ENCODE assay signal across 10 mouse cellular contexts in the genomic region with DNA sequence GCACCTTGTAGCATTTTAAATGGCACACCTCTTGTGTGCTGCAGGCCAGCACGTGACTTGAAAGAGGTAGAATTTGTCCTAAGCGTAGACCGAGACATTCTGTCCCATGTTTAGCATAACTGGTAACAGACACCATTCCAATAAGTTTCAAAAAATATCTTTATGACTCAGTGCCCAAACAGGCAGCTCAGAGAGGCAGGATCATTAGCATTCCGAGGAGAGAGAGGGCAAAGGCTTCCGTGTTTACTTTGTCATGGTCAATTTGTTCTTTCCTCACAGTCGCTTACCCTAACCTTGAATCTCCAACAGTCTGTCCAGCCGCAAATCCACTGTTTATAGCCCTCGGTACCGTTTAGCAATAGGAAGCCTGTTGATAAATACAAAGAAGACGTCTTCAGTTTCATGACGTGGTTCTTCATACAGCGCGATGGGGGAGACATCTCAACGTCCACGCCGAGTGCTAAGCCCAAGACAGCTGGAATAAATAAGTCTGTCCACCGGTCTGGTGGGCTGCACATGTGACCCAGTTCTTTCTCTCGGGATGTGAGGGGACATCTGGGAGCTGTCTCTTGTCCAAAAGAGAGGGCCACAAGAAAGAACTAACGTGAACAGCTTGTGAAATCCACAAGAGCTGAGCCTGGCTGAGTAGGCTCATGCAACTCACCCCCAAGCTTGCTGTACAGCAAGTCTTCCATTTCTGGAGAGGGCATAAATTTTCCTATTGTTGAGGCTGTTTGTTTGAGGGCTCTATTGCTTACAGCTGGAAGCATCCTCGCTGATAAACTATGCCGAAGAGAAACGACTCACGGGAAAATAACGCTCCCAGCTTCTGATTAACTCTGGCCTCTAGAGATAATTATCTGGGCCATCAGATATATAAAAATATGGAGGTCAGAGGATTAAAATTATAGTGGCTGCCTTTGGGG. TPM values are rescaled to one million over a fixed set of nuclear protein-coding genes. Genes with fewer than 3 reads are reported as not detected.
DNase-seq lines count a peak whose midpoint lies in the region; ATAC-seq and TF ChIP-seq lines count a peak whose summit lies in the region.
"Had no signal": no experiment of that assay in that cellular context is flagged by ENCODE, and none has a peak within 500 bp of the region (broad histone marks: within the 10 kb centered on the region; RNA-seq: fewer than 3 reads in every experiment).

No protein-coding gene starts in this region.

- no peak overlapping the region for H3K9ac ChIP-seq in forebrain, embryonic 14.5 days (ENCODE audit: low read length)
- H3K9ac ChIP-seq in forebrain, embryonic 11.5 days (ENCODE audit: low read length): no peak overlapping the region
- H3K9ac ChIP-seq: forebrain, embryonic 15.5 days; midbrain, embryonic 13.5 days had no signal

- H3K4me2 ChIP-seq in forebrain, embryonic 14.5 days (ENCODE audit: low read length): no peak overlapping the region
- H3K4me2 ChIP-seq in forebrain, embryonic 11.5 days (ENCODE audit: low read depth, low read length, severe bottlenecking): no peak overlapping the region
- peak overlapping the region; percentile 83 for H3K4me2 ChIP-seq in myocyte (ENCODE audit: low read depth)
- H3K4me2 ChIP-seq: forebrain, embryonic 15.5 days; midbrain, embryonic 13.5 days had no signal

- no peak for DNase-seq in forebrain, embryonic 14.5 days (ENCODE audit: low spot score)
- no peak for DNase-seq in forebrain, embryonic 11.5 days (ENCODE audit: low spot score)
- DNase-seq in 3T3-L1 (ENCODE audit: low read depth, low spot score): peak; percentile 91
- DNase-seq in layer of hippocampus, postnatal 36 days: no peak
- no peak for DNase-seq in layer of hippocampus, adult 11-12 months (ENCODE audit: low spot score)
- no peak for DNase-seq in heart, postnatal 4 days

- H3K4me3 ChIP-seq in forebrain, embryonic 14.5 days (ENCODE audit: low read depth, low read length): no peak overlapping the region
- no peak overlapping the region for H3K4me3 ChIP-seq in forebrain, embryonic 11.5 days (ENCODE audit: low read depth, low read length)
- no peak overlapping the region for H3K4me3 ChIP-seq in embryonic fibroblast, embryonic 13.5 days (ENCODE audit: insufficient read depth, low read length)
- H3K4me3 ChIP-seq in myocyte: peak overlapping the region; percentile 24
- H3K4me3 ChIP-seq: forebrain, embryonic 15.5 days; midbrain, embryonic 13.5 days had no signal

- ATAC-seq in forebrain, embryonic 14.5 days: no peak
- ATAC-seq in forebrain, embryonic 11.5 days (replicated peaks; ENCODE audit: low FRiP score): no peak
- ATAC-seq: forebrain, embryonic 15.5 days; midbrain, embryonic 13.5 days had no signal

- no peaks in the 10 kb centered on the region for H3K9me3 ChIP-seq in forebrain, embryonic 14.5 days (replicated peaks; ENCODE audit: control insufficient read depth, low read length)
- no peaks in the 10 kb centered on the region for H3K9me3 ChIP-seq in forebrain, embryonic 11.5 days (ENCODE audit: control insufficient read depth, low read length)
- H3K9me3 ChIP-seq: forebrain, embryonic 15.5 days; midbrain, embryonic 13.5 days had no signal

- no peak overlapping the region for H3ac ChIP-seq in myocyte (ENCODE audit: control insufficient read depth, insufficient read length)

- no peaks in the 10 kb centered on the region for H3K27me3 ChIP-seq in forebrain, embryonic 14.5 days (replicated peaks; ENCODE audit: control insufficient read depth, insufficient read depth, low read length)
- H3K27me3 ChIP-seq in forebrain, embryonic 11.5 days (ENCODE audit: control insufficient read depth, insufficient read depth, low read length): no peaks in the 10 kb centered on the region
- no peaks in the 10 kb centered on the region for H3K27me3 ChIP-seq in myocyte (ENCODE audit: control insufficient read depth, insufficient read depth, insufficient read length)
- H3K27me3 ChIP-seq: forebrain, embryonic 15.5 days; midbrain, embryonic 13.5 days had no signal

- H3K4me1 ChIP-seq in forebrain, embryonic 14.5 days (ENCODE audit: control insufficient read depth, insufficient read depth, low read length): no peaks in the 10 kb centered on the region
- no peaks in the 10 kb centered on the region for H3K4me1 ChIP-seq in forebrain, embryonic 11.5 days (replicated peaks; ENCODE audit: control insufficient read depth, insufficient read depth, low read length)
- peaks cover 7% of the 10 kb centered on the region; the same call in 1 of the 2 replicates for H3K4me1 ChIP-seq in embryonic fibroblast, embryonic 13.5 days (ENCODE audit: control insufficient read depth, insufficient read depth, low read length)
- H3K4me1 ChIP-seq: forebrain, embryonic 15.5 days; midbrain, embryonic 13.5 days had no signal

- TF ChIP-seq POLR2A in embryonic fibroblast, embryonic 13.5 days (IDR thresholded peaks at IDR 0.05; ENCODE audit: low read depth, low read length): no peak
- TF ChIP-seq POLR2A in myocyte (IDR thresholded peaks at IDR 0.05; ENCODE audit: insufficient read length, low read depth): no peak

- H3K36me3 ChIP-seq in forebrain, embryonic 14.5 days (ENCODE audit: control insufficient read depth, insufficient read depth, low read length): no peaks in the 10 kb centered on the region
- H3K36me3 ChIP-seq in forebrain, embryonic 11.5 days (ENCODE audit: control insufficient read depth, insufficient read depth, low read length): no peaks in the 10 kb centered on the region
- no peaks in the 10 kb centered on the region for H3K36me3 ChIP-seq in myocyte (ENCODE audit: control insufficient read depth, insufficient read depth)
- H3K36me3 ChIP-seq: forebrain, embryonic 15.5 days; midbrain, embryonic 13.5 days had no signal

- TF ChIP-seq CTCF in embryonic fibroblast, embryonic 13.5 days (IDR thresholded peaks at IDR 0.05; ENCODE audit: borderline replicate concordance, insufficient read depth, low read length): no peak

- 0 out of 2 replicates have a peak overlapping the region, but pooled peaks have one; percentile 5 for H3K27ac ChIP-seq in forebrain, embryonic 14.5 days (ENCODE audit: low read depth, low read length)
- H3K27ac ChIP-seq in forebrain, embryonic 11.5 days (ENCODE audit: low read depth, low read length): no peak overlapping the region
- H3K27ac ChIP-seq in embryonic fibroblast, embryonic 13.5 days (ENCODE audit: insufficient read depth, low read length): peak overlapping the region; percentile 89
- H3K27ac ChIP-seq: forebrain, embryonic 15.5 days; midbrain, embryonic 13.5 days had no signal

- no peaks in the 10 kb centered on the region for H3K79me2 ChIP-seq in myocyte (ENCODE audit: control insufficient read depth, insufficient read depth)

- WGBS in forebrain, embryonic 14.5 days: 82% methylated on average over 24 of the region's 24 CpGs
- WGBS in forebrain, embryonic 11.5 days: 80% methylated on average over 24 of the region's 24 CpGs

TF ChIP-seq in myocyte, 11 proteins besides CTCF, POLR2A, EP300 and RAD21:
- TF ChIP-seq TCF12 (IDR thresholded peaks at IDR 0.05; ENCODE audit: insufficient read depth, poor library complexity, severe bottlenecking) (no peak), MYOG (IDR thresholded peaks at IDR 0.05; ENCODE audit: control insufficient read depth in 1 of 3, insufficient read depth in 1 of 3, insufficient read length in 2 of 3, low read depth in 2 of 3) (no peak), MYOD1 (IDR thresholded peaks at IDR 0.05; ENCODE audit: control insufficient read depth in 1 of 3, insufficient read length in 2 of 3, low read depth in 2 of 3) (peak in 1 of 3 experiments; percentile 5), USF1 (IDR thresholded peaks at IDR 0.05; ENCODE audit: low read depth) (peak; percentile 83), REST (IDR thresholded peaks at IDR 0.05; ENCODE audit: insufficient read depth, insufficient read length) (no peak), MAX (IDR thresholded peaks at IDR 0.05; ENCODE audit: low read depth) (no peak), CEBPB (IDR thresholded peaks at IDR 0.05; ENCODE audit: insufficient read depth, poor library complexity, severe bottlenecking) (0 out of 2 replicates have a peak, but pooled peaks have one; percentile 31), TCF3 (IDR thresholded peaks at IDR 0.05; ENCODE audit: insufficient read length, low read depth) (no peak), POLR2AphosphoS2 (IDR thresholded peaks at IDR 0.05; ENCODE audit: insufficient read length, low read depth) (no peak), SRF (IDR thresholded peaks at IDR 0.05; ENCODE audit: control insufficient read depth, insufficient read length, low read depth) (no peak), E2F4 (IDR thresholded peaks at IDR 0.05; ENCODE audit: insufficient read depth) (no peak)
TF ChIP-seq in myocyte: peak in this region for 3.

RNA-seq across cellular contexts. Expression of gene Cyb5b, which starts 47.7 kb away (rescaled TPM):
- polyA plus RNA-seq in forebrain, embryonic 14.5 days (2014; fragmentation: Nextera tagmentation; extraction: Ambion mirVana): 108 and 118 TPM in 2 replicates
- 168 and 173 TPM in 2 replicates for polyA plus RNA-seq in forebrain, embryonic 11.5 days (2014; fragmentation: Nextera tagmentation; extraction: Ambion mirVana)
- polyA plus RNA-seq in embryonic fibroblast, embryonic 13.5 days (2011; ENCODE audit: insufficient read length, low read depth, missing spikeins): 95.0 and 110 TPM in 2 replicates
- 48.3 TPM for polyA plus RNA-seq in myocyte (2012; fragmentation: generic; extraction: Trizol)
- 100 to 1,000 TPM; 106 to 109 TPM for total RNA-seq in layer of hippocampus, postnatal 36 days (2021)
- total RNA-seq in heart, postnatal 4 days (2021): 10 to 100 TPM; 55.6 to 59.6 TPM
